Mouse (Mus musculus) forebrain, embryonic 12.5 days (tissue): ENCODE data around the gene Zmat1. TPM values are rescaled to one million over a fixed set of nuclear protein-coding genes. Genes with fewer than 3 reads are reported as not detected.
"Not testable (repeated sequence)": the region's sequence is repeated elsewhere in the genome, so short reads cannot be mapped to it uniquely, and the experiment has no call there.

ENCODE experiments used
- ATAC-seq: fragments of 200-750 bp; cut with Nextera tagmentation; 2 replicates; pipeline ENCODE4 v1.8.0; 2017; ENCODE audit warnings: moderate TSS enrichment; ENCODE audit not compliant: low FRiP score
- H3K27ac ChIP-seq: fragments of 300-500 bp; sonication (generic); 2 replicates; pipeline ENCODE4 v1.5.1; 2016; ENCODE audit warnings: mild to moderate bottlenecking
- H3K27me3 ChIP-seq: fragments of 300-500 bp; sonication (generic); 2 replicates; pipeline ENCODE4 v1.6.1; 2016; ENCODE audit warnings: mild to moderate bottlenecking
- H3K36me3 ChIP-seq: fragments of 300-500 bp; sonication (generic); replicated peaks from 2 replicates; pipeline ENCODE4 v1.6.1; 2016; ENCODE audit warnings: mild to moderate bottlenecking
- H3K4me1 ChIP-seq: fragments of 300-500 bp; sonication (generic); 2 replicates; pipeline ENCODE4 v1.6.1; 2016
- H3K4me2 ChIP-seq: fragments of 300-500 bp; sonication (generic); 2 replicates; pipeline ENCODE4 v1.6.1; 2016; ENCODE audit warnings: mild to moderate bottlenecking, moderate library complexity
- H3K4me3 ChIP-seq: fragments of 300-500 bp; sonication (generic); replicated peaks from 2 replicates; pipeline ENCODE4 v1.5.1; 2016; ENCODE audit warnings: mild to moderate bottlenecking
- H3K9ac ChIP-seq: fragments of 300-500 bp; sonication (generic); 2 replicates; pipeline ENCODE4 v1.6.1; 2016; ENCODE audit warnings: mild to moderate bottlenecking
- H3K9me3 ChIP-seq: fragments of 300-500 bp; sonication (generic); 2 replicates; pipeline ENCODE4 v1.6.1; 2016
- WGBS: fragments of 180-500 bp; shearing (Covaris S2); methylation state at CpG from one replicate; pipeline ENCODE4 v1.1.7; 2016; 5-methylcytosine and 5-hydroxymethylcytosine counted together
- polyA plus RNA-seq: library from polyadenylated mRNA; unstranded; fragments of >200 nt; fragmentation: Nextera tagmentation; extraction: Ambion mirVana; gene quantifications from 2 replicates; pipeline ENCODE4 v1.2.1, GENCODE M21; 2016

Zmat1 gene
- 6.3 and 6.7 TPM in 2 replicates for polyA plus RNA-seq

GRCm38 (mm10) chrX:135008720-135009470 is at the start of gene Zmat1:
Gene Zmat1, minus strand, starts transcription at chrX:135009209.
- peak within 1 kb of the TSS; percentile 47 for H3K4me2 ChIP-seq
- peak within 1 kb of the TSS; percentile 95 for H3K27ac ChIP-seq
- 20% methylated on average over 47 of the region's 65 CpGs for WGBS
- H3K4me1 ChIP-seq = no peaks in the 10 kb centered on the region
- no peaks in the 10 kb centered on the region for H3K36me3 ChIP-seq
- ATAC-seq = peak; percentile 99
- H3K27me3 ChIP-seq = peaks cover 9% of the 10 kb centered on the region
- peak within 1 kb of the TSS; percentile 75 for H3K9ac ChIP-seq
- H3K4me3 ChIP-seq = peak within 1 kb of the TSS; percentile 58
- no peaks in the 10 kb centered on the region for H3K9me3 ChIP-seq

GRCm38 (mm10) chrX:135053939-135054338 is 44.9 kb upstream of the Zmat1 start:
- whole genome bisulfite sequencing = 66% methylated on average over 1 of the region's 1 CpGs
- not testable (repeated sequence) for H3K9me3 ChIP-seq, H3K4me1 ChIP-seq, H3K36me3 ChIP-seq, H3K27ac ChIP-seq, H3K4me2 ChIP-seq, ATAC-seq, H3K9ac ChIP-seq, H3K4me3 ChIP-seq
- peaks cover 26% of the 10 kb centered on the region for H3K27me3 ChIP-seq

- Histone ChIP-seq H3K27me3 (peaks cover 23% of the 10 kb centered on the region), H3K9ac (no peak overlapping the region), H3K4me1 (no peaks in the 10 kb centered on the region), H3K4me2 (peak overlapping the region; percentile 53), H3K27ac (no peak overlapping the region), H3K36me3 (no peaks in the 10 kb centered on the region), H3K4me3 (peak overlapping the region; percentile 32), H3K9me3 (no peaks in the 10 kb centered on the region)
- ATAC-seq = no peak
- 17% methylated on average over 24 of the region's 24 CpGs for WGBS
These were observed 27.0 kb upstream of the Zmat1 start for GRCm38 (mm10) chrX:135035962-135036375.

DNA sequence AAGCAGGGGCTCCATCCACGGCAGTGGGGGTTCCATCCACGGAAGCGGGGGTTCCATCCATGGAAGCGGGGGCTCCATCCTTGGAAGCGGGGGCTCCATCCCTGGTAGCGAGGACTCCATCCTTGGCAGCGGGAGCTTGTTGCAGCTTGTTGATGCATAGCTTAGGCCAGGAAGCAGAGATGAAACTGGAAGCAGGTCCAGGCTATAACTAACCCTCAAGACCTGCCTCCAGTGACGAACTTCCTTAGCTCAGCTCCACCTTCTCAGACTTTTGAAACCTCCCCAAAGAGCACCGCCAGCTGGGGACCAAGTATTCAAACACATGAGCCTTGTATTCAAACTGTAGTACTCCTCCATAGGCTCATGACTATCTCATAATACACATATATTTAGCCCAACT is 16.1 kb upstream of the Zmat1 start:
- Histone ChIP-seq H3K4me3 (no peak overlapping the region), H3K27ac (no peak overlapping the region), H3K27me3 (peaks cover 9% of the 10 kb centered on the region), H3K9me3 (no peaks in the 10 kb centered on the region), H3K4me1 (no peaks in the 10 kb centered on the region), H3K36me3 (no peaks in the 10 kb centered on the region), H3K9ac (no peak overlapping the region), H3K4me2 (no peak overlapping the region)
- no peak for ATAC-seq
- WGBS = 83% methylated on average over 9 of the region's 9 CpGs

GRCm38 (mm10) chrX:135011381-135011780 is 2.4 kb upstream of the Zmat1 start:
- peaks cover 11% of the 10 kb centered on the region; the same call in 1 of the 2 replicates for H3K27me3 ChIP-seq
- 64% methylated on average over 3 of the region's 3 CpGs for WGBS
- no peak overlapping the region for H3K27ac ChIP-seq

DNA sequence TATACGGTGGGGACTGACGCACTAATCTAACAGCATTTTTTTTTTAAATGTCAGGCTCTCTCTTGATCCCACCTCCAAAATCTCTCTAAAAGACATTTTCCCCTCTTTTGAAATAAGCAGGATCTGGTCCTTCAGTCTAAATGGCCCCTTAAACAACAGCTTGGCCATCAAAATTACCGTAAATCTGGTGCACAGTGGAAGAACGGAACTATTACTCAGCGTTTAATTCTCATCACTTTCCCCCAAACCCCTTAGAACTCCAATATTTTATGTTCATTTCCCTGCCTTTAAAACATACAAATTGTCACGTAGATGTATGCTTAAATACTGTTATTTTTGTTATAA is 434 bp upstream of the Zmat1 start:
- peak overlapping the region; percentile 47 for H3K4me2 ChIP-seq
- peaks cover 9% of the 10 kb centered on the region for H3K27me3 ChIP-seq
- H3K36me3 ChIP-seq = no peaks in the 10 kb centered on the region
- no peaks in the 10 kb centered on the region for H3K9me3 ChIP-seq
- peak overlapping the region; percentile 58 for H3K4me3 ChIP-seq
- H3K27ac ChIP-seq = peak overlapping the region; percentile 95
- no peaks in the 10 kb centered on the region for H3K4me1 ChIP-seq
- 38% methylated on average over 6 of the region's 6 CpGs for WGBS
- no peak overlapping the region for H3K9ac ChIP-seq
- peak; percentile 55; the same call in 1 of the 2 replicates for ATAC-seq

More at GRCm38 (mm10) chrX:135011381-135011780, 2.4 kb upstream of the Zmat1 start:
- Histone ChIP-seq H3K36me3 (no peaks in the 10 kb centered on the region), H3K9me3 (no peaks in the 10 kb centered on the region), H3K9ac (no peak overlapping the region), H3K4me2 (no peak overlapping the region), H3K4me3 (no peak overlapping the region), H3K4me1 (no peaks in the 10 kb centered on the region)
- ATAC-seq = no peak

GRCm38 (mm10) chrX:135008021-135008420 is 988 bp downstream of the Zmat1 start:
- peaks cover 9% of the 10 kb centered on the region for H3K27me3 ChIP-seq
- no peak for ATAC-seq
- H3K27ac ChIP-seq = no peak overlapping the region

GRCm38 (mm10) chrX:134964546-134964945 is 44.5 kb downstream of the Zmat1 start, which contains the start of gene Nxf2:
Gene Nxf2, minus strand, starts transcription at chrX:134964754.
- WGBS = 87% methylated on average over 19 of the region's 19 CpGs
- Histone ChIP-seq H3K27ac (no peak within 1 kb of the TSS), H3K9me3 (0 out of 2 replicates have a peak, but pooled peaks cover 4% of the 10 kb centered on the region), H3K36me3 (no peaks in the 10 kb centered on the region), H3K4me3 (peak within 1 kb of the TSS; percentile 35), H3K4me1 (no peaks in the 10 kb centered on the region), H3K9ac (no peak within 1 kb of the TSS), H3K27me3 (peaks cover 14% of the 10 kb centered on the region), H3K4me2 (peak within 1 kb of the TSS; percentile 46)
- ATAC-seq = no peak

More at GRCm38 (mm10) chrX:135008021-135008420, 988 bp downstream of the Zmat1 start:
- Histone ChIP-seq H3K36me3 (no peaks in the 10 kb centered on the region), H3K9me3 (no peaks in the 10 kb centered on the region), H3K9ac (no peak overlapping the region), H3K4me3 (peak overlapping the region; percentile 58), H3K4me2 (peak overlapping the region; percentile 47), H3K4me1 (no peaks in the 10 kb centered on the region)
- WGBS = 32% methylated on average over 5 of the region's 5 CpGs

GRCm38 (mm10) chrX:134963305-134964094 is 45.5 kb downstream of the Zmat1 start:
- 0 out of 2 replicates have a peak, but pooled peaks cover 4% of the 10 kb centered on the region for H3K9me3 ChIP-seq
- peak; percentile 97 for ATAC-seq
- H3K27ac ChIP-seq = no peak overlapping the region
- peaks cover 13% of the 10 kb centered on the region for H3K27me3 ChIP-seq
- H3K4me1 ChIP-seq = no peaks in the 10 kb centered on the region
- no peaks in the 10 kb centered on the region for H3K36me3 ChIP-seq
- H3K9ac ChIP-seq = no peak overlapping the region
- 48% methylated on average over 40 of the region's 53 CpGs for WGBS
- H3K4me2 ChIP-seq = peak overlapping the region; percentile 46
- peak overlapping the region; percentile 35 for H3K4me3 ChIP-seq

DNA sequence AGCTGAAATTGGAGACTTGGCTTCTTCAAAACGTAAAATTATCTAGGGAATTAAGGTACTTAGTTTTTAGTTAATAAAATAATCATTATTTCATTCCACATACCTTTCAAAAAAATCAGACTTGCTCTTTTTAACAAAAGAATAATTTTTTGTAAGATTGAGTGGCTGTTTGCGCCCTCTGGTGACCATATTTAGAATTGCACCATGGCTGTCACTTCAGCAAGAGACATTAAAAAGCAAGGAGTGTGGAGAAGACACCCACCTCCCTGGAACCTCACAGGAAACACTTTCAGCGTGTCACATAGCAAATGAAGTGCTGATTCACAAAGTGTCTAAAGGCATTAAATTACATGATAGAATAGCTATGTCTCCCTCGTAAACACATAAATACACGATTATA is 78.6 kb downstream of the Zmat1 start:
- no peaks in the 10 kb centered on the region for H3K9me3 ChIP-seq
- no peak for ATAC-seq
- no peak overlapping the region for H3K27ac ChIP-seq
- no peak overlapping the region for H3K4me2 ChIP-seq
- WGBS = 42% methylated on average over 5 of the region's 5 CpGs
- H3K9ac ChIP-seq = no peak overlapping the region
- no peak overlapping the region for H3K4me3 ChIP-seq
- H3K4me1 ChIP-seq = no peaks in the 10 kb centered on the region
- 0 out of 2 replicates have a peak, but pooled peaks cover 3% of the 10 kb centered on the region for H3K27me3 ChIP-seq
- no peaks in the 10 kb centered on the region for H3K36me3 ChIP-seq

GRCm38 (mm10) chrX:134929927-134930326 is 79.1 kb downstream of the Zmat1 start:
- H3K4me3 ChIP-seq = no peak overlapping the region
- no peak for ATAC-seq
- 80% methylated on average over 5 of the region's 5 CpGs for WGBS

DNA sequence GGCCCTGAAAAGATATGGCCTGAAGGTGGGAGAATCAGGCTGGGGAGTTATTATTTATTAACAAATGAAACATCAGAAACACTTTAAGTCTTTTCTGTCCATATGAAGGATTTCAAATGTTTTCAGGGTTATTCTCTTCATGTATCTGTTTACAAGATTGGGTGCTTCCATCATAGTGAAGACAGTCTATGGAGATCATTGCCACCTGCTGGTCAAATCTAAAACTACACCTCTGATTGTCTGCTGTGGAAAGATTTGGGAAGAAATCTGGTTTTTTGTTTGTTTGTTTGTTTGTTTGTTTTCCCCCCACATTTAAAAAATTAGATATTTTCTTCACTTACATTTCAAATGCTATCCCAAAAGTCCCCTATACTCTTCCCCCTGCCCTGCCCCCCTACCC is 84.0 kb downstream of the Zmat1 start:
- Histone ChIP-seq H3K27me3 (0 out of 2 replicates have a peak, but pooled peaks cover 7% of the 10 kb centered on the region), H3K27ac (no peak overlapping the region), H3K9me3 (no peaks in the 10 kb centered on the region), H3K4me1 (no peaks in the 10 kb centered on the region), H3K4me3 (no peak overlapping the region), H3K36me3 (no peaks in the 10 kb centered on the region), H3K4me2 (no peak overlapping the region), H3K9ac (no peak overlapping the region)
- no peak for ATAC-seq

More at GRCm38 (mm10) chrX:134929927-134930326, 79.1 kb downstream of the Zmat1 start:
- Histone ChIP-seq H3K9ac (no peak overlapping the region), H3K4me1 (no peaks in the 10 kb centered on the region), H3K36me3 (no peaks in the 10 kb centered on the region), H3K9me3 (no peaks in the 10 kb centered on the region), H3K27me3 (0 out of 2 replicates have a peak, but pooled peaks cover 3% of the 10 kb centered on the region), H3K4me2 (no peak overlapping the region), H3K27ac (no peak overlapping the region)
